Mouse (Mus musculus): ENCODE measurements around the gene Prr22.

DNA sequence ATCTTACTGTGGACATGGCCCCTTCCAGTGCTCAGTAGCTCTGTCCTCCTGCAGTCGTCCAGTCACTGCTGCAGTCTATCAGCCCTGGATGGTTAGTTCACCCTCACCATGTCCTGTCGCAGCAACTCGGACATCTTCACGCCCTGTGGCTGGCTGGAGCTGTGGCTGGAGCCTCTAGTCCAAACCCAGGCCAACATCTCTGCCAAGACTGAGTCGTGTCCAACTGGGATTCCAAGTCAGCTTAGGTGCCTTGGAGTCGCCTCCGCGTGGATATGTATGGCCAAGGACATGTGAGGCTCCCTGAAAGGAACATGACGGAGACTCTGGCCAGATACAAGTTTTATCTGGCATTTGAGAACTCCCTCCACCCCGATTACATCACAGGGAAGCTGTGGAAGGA lies 31.8 kb upstream of the Prr22 start:
- TF ChIP-seq POLR2A (IDR thresholded peaks at IDR 0.05; ENCODE audit: low read depth, low read length), result no peak
- no peak for TF ChIP-seq CTCF (IDR thresholded peaks at IDR 0.05; ENCODE audit: borderline replicate concordance, insufficient read depth, low read length)
